Mouse (Mus musculus) cerebellum, postnatal 4 days (tissue): ENCODE measurements around the gene Hnrnpk.
"Not testable (repeated sequence)": the region's sequence is repeated elsewhere in the genome, so short reads cannot be mapped to it uniquely, and the experiment has no call there.

Experiments used
- DNase-seq, 2 experiments: peaks; one replicate each; pipeline ENCODE4 v3.0.0; 2022; ENCODE audit warnings: low spot score in 2 of 2, mixed read lengths in 1 of 2

The Hnrnpk gene

GRCm38 (mm10) chr13:58403243-58403642 lies at the start of gene Hnrnpk:
Gene Hnrnpk (minus strand): TSS chr13:58403343.
- DNase-seq: not testable (repeated sequence)

DNA sequence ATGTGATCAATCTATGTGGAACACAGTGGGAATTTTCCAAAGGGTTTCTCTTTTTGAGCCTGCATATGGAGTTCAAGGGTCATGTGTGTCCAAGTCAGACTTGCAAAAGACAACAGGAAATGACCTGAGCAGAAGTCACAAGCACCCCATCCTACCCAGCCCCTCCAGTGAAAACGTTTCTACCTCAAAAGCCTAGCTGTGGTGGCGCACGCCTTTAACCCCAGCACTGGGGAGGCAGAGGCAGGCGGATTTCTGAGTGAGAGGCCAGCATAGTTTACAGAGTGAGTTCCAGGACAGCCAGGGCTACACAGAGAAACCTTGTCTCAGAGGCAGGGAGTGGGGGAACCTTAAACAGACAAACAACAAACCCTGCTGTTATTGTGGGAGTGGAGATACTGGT lies 49.1 kb upstream of the Hnrnpk start:
- no peak for DNase-seq

- DNase-seq: no peak
These were observed 47.5 kb upstream of the Hnrnpk start for GRCm38 (mm10) chr13:58450459-58451182.

DNA sequence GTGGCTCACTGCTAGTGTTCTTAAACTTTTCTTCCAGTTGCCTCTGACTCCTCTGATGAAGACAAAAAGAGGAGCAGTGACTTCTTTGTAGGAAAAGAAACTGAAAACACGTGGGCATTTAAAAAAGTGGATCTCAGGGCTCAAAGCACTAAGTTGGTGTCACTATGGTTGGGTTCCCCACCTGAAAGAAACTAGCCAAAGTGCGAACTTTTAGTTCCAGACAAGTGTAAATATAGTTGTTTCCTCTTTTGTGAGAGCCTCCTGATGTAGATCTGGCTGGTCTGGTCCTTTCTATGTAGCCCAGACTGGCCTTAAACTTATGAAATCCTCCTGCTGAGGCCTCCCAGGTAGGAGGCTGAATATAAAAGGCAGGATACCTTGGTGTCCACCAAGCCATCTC lies 43.4 kb upstream of the Hnrnpk start:
- DNase-seq: no peak

DNA sequence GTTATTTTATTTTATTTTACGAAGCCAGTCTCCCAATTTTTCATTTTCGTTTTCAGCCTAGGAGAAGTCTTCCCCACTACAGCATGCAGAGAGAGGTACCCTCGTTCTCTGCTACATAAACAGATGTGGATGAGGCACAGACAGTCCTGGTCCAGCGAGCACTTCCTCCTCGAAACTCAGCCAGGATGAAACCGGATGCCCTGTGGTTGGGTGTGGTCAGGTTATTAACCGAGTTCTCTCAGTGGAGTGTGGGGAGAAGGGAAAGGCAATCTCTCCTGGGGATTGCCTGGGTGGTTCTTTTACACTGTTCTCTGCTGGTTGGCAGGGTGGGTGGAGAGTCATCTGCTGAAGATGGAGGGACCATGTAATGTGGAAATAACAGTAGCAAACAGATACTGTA lies 40.6 kb upstream of the Hnrnpk start:
- DNase-seq: no peak

- DNase-seq: no peak
These were observed 40.2 kb upstream of the Hnrnpk start for GRCm38 (mm10) chr13:58443326-58443725.

DNA sequence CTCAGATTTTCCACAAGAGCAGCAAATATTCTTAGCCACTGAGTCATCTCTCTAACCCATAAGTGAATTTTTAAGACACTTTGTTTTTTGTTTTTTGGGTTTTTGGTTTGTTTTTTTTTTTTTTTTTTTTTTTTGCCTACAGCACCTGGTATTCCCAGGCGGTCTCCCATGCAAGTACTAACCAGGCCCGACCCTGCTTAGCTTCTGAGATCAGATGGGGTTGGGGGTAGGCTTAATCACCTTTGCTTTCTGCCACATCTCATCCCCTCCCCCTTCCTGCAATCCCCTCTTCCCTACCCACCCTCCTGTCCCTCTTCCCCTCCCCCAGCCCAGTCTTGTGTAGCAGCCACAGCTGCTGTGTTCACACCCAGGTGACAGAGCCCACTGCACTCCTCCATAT lies 36.6 kb upstream of the Hnrnpk start:
- no peak for DNase-seq

DNA sequence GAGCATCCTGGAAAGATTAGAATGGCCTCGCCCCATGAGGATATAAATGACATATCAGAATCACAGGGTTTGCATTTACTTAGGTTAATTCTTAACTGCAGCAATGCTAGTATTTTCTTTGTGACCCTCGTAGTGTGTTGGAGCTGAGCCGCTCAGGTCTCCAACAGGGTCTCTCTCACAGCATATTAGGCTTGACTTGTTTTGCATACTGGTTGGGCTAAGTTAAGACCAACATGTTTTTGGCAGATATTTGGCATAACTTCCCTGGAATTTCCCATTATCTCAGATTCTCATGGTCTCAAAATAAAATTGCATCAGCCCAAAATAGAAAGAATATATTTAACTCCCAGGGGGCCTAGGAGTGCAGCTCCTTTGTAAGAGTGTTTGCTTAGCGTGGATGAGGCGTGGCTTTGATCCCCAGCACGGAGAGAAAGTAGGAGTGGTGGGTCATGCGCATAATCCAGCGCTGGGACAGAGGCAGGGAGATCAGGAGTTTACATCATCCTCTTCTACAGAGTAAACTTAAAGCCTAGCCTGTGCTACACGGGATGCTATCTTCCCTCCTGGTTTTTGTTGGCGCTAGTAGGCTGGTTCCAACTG lies 20.0 kb upstream of the Hnrnpk start:
- no peak for DNase-seq

GRCm38 (mm10) chr13:58422242-58422641 lies 19.1 kb upstream of the Hnrnpk start:
- DNase-seq: no peak

DNA sequence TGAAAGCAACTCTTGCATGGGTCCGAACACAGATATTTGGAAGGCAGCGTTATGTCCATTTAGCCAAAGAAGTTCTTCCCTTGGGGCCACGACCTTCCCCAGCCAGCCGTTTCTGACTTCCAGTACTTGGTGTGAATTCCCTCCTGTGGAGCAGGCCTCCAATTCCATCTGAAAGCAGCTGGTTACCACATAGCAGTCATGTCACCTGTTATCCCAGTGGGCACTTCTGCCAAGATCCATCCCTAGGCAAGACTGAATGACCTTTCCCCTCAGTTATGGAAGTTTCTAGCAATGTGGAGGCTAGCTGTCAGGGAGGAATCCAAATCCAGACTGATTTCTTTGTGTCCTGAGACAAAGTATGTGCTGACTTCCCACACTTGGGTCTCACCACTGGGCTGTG lies 17.9 kb upstream of the Hnrnpk start:
- DNase-seq: no peak

DNA sequence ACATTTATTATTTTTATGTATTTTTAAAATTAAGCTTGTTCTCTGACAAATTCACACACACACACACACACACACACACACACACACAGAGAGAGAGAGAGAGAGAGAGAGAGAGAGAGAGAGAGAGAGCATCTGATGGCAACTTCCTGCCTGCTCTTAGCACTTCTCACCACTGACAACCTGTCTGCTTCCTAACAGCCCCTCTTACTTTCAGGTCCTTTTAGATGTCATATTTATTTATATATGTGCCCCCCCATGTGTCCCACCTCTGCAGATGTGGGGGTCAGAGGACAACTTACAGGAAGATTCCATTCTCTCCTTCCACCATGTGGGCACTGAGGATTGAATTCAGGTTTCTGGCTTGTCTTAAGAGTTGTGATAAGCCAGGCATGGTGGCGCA lies 16.1 kb upstream of the Hnrnpk start:
- DNase-seq: no peak

DNA sequence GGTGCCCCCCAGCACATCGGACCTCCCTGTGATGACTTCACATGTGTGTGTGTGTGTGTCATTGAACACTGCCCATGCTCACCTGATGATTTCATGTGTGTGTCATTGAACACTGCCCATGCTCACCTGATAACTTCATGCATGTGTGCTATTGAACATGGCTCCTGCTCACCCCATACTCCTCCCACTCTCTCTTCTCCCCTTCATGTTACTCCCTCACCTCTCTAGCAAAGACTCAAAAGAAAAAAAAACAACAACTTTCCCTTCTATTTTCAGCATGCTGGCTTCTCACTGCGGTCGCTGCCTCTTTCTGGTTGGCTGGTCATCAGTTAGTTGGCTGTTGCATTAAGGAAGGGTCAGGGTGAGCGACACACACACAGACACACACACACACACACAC lies 15.5 kb upstream of the Hnrnpk start:
- no peak for DNase-seq

GRCm38 (mm10) chr13:58415838-58416237 lies 12.7 kb upstream of the Hnrnpk start:
- no peak for DNase-seq

DNA sequence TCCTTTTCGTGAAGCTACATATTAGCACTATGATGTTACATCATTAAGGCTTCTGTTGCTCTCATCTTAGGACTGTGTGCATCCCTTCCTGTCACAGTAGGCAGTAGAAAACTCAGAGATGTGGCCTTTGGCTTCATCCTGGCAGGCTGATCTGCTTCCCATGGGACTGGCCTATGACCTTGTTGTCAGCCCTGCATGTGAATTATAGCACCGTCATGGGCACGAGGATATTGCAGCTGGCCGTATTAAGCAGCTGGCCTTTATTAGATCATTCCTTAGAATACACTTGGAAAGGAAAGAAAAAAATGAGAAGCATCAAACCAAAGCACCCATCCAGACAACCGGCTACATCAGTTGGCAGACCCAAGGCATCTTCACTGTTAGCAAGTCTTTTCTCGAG lies 12.2 kb upstream of the Hnrnpk start:
- DNase-seq: no peak

DNA sequence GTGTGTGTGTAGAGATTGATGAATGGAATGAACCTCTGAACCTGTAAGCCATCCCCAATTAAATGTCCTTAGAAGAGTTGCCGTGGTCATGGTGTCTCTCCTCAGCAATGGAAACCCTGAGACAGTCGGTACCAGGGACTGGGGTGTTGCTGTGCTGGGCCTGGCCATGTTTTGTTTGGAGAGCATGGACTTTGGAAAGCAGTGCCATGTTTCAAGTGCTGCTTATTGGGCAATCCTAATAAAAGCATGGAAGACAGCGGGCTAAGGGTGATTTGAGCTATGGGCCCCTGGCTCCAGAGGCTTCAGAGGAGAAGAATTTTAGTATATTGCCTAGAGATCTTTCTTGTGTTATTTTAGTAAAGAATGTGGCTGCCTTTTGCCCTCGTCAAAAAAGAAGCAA lies 7.9 kb upstream of the Hnrnpk start:
- DNase-seq: no peak

- DNase-seq: no peak
These were observed 416 bp downstream of the Hnrnpk start for GRCm38 (mm10) chr13:58402744-58403110.

DNA sequence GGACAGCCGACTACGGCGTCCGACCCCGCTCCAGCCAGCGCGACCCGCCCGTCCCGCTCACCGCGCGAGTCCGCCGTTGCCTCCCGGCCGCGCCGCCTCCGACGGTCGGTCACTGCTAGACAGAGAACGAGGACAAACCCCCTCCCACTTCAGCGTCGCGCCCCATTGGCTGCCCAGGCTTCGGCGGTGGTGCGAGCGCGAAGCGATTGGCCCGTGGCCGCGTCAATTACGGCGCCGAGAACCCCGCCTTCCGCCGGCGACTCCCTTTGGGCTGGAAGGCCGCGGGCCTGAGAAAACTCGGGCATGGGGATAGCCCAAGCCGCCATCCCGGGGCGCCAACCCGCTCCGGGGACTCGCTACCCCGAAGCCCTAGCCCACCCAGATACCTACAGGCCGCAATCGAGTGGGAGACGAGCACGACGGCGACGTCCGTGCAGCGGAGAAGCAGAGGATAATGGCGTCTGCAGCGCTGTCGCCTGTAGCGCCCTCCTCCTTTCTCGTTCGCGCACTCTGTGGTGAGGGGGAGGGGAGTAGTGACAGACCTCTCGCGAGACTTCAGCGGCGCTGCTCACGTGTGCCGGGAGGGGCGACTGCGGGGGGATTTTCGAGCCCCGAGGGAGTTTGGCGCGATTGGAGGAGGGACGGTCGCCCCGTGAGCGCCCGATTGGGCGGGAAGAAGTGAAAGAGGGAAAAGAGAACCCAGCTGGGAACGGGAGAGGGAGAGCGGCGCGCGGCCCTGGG lies 970 bp downstream of the Hnrnpk start, which contains the start of gene Rmi1:
Rmi1 (plus strand) TSS at position 246 of the 741 bp plus-strand sequence.
- peak; percentile 97 to 98 for DNase-seq

DNA sequence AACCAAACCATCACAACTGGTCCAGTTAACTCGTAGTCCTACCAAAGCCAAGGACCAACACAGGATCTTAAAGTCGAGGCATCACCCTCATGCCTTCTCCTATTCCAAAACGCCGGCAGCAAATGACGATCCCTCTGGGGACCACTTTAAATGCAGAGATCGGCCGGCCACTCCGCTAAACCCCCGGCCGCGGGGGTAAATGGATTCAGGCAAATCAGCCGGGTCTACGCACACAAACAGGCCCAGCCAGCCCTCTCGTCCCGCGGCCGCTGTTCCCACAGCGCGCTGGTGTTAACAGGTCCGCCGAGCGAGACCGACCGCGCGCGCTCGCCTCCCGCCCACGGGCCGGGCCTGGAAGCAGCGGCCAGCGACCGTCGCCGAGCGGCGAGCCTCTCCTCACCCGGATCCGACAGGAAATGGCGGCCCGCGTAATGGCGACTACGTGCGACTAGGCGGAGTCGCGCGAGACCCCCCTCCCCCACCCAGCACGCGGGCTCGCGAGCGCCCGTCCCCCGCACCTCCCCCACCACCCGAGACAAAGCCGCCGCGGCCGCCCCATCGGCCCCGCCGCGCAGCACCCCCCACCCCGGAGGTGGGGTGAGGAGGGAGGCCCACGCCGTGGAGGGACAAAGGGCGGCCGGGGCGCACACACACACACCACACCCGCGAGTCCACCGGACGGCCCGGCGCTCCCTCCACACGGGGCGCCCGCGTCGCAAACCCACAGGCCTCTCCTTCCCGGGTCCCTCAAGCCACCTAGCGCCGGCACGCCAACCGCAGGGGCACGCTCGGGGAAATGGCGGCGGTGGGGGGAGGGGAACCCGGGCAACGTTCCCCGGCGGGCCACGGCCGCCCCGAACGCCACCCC lies 1.8 kb downstream of the Hnrnpk start:
- peak; percentile 59 to 82 for DNase-seq

DNA sequence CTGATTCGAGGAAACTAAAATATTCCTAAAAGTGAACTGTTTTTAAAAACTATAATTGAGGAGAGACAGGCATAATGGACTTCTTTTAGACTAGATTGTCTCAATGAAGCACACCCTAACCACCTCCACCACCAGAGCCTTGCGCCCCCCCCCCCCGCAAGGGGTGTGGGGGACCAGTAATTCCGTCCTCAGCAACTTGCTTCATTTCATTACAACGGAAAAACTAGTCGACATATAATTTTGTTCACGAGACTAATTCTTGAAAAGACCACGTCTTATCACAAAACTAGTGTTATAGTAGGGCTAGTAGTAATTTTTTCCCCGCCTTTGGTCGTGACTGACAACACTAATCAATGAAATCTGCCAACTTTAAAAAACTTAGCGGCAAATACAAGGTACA lies 2.6 kb downstream of the Hnrnpk start:
- no peak for DNase-seq

- no peak for DNase-seq
These were observed 5.5 kb downstream of the Hnrnpk start for GRCm38 (mm10) chr13:58397651-58398050.

DNA sequence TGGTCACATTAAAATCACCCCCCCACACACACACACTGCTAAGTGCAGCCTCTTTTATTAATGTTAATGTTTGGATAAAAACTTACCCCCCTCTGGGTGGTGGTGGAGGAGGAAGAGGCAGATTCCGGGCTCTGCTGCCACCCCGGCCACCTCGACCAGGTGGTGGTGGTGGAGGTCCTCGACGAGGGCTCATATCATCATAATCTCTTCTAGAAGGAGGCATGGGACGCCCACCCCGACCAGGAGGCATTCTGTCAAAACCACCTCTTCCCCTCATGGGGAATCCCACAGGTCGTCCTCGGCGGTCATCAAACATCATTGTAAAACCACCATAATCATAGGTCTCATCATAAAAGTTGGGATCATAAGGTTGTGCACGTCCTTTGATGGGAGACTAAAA lies 8.8 kb downstream of the Hnrnpk start:
- not testable (repeated sequence) for DNase-seq
